Mouse (Mus musculus): ENCODE results near the gene Dock9. TPM values are rescaled to one million over a fixed set of nuclear protein-coding genes. Genes with fewer than 3 reads are reported as not detected.

Dock9 gene
- total and polyA plus RNA-seq, 3 experiments, result 3.4 to 21.7 (median 9.3) TPM

DNA sequence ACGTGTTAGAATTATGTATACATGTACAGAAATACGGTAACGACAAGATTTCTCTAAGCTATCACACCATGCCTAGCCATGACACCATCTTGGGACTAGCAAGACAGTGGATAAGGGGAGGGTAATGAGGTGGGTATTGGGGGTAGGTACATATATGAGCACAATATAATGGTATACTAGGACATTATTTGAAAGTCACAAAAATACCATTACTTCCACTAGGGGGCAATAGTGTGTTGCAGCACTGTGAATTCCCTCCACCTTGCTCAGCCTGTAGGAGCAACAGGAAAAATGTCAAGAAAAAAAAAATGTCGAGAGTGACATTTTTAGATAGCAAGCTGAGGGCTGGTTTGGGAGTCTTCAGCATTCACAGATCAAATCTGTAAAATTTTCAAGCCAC, 209.2 kb downstream of the Dock9 start:
- TF ChIP-seq GATA2 (IDR thresholded peaks at IDR 0.05; ENCODE audit: borderline replicate concordance, low read depth, low read length), result no peak
- no peak for TF ChIP-seq POLR2AphosphoS5 (IDR thresholded peaks at IDR 0.05; ENCODE audit: insufficient replicate concordance, low read depth, low read length)
- no peak for TF ChIP-seq GATA1 (IDR thresholded peaks at IDR 0.05; ENCODE audit: borderline replicate concordance, low read length)
- peak; percentile 65; the same call in 1 of the 2 replicates for TF ChIP-seq CTCF (IDR thresholded peaks at IDR 0.05; ENCODE audit: low read depth, low read length)
- TF ChIP-seq TAL1 (conservative IDR thresholded peaks at IDR 0.05; ENCODE audit: low read depth, low read length), result no peak
- peak; percentile 13 for DNase-seq (ENCODE audit: low spot score)

DNA sequence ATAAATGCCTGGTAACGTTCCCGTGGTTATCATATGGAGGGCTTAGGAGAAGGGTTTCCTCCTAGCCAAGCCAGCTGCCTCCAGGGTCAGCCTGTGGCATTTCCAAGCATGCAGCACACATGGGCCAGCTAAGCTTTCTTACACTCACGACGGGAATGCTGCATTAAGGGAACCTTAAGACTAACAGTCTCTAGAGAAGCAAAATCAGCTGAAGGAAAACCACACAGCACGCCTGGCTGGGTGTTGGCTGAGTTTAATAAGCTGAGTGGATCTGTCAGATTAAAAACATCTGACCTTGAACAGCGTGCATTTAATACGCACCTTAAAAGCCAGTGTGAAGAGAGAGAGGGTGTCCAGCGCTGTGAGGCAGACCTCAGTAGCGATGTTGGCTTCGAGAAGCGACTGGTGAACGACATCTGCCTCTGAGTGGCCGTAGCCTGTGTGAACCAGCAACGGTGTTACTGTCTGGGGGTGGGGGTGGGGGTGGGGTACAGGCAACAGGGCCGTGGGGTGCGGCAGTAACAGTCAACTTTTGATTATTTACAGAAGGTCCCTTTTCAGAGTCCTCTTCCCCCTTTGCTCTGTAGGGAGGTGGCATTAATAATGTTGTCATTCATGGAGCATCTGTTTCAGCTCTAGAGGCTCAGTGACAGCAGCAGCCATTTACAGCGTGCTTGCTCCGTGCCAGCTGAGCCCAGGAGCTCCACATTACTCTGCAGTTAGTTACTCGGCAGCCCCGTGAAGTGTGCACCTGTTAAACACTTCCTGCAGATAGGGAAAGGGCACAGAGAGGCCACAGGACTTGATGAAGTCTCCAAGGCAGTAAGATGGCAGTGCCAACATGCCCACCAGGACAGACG, 211.5 kb downstream of the Dock9 start:
- TF ChIP-seq GATA2 (IDR thresholded peaks at IDR 0.05; ENCODE audit: borderline replicate concordance, low read depth, low read length) (no peak), GATA1 (IDR thresholded peaks at IDR 0.05; ENCODE audit: borderline replicate concordance, low read length) (no peak), CTCF (IDR thresholded peaks at IDR 0.05; ENCODE audit: low read depth, low read length) (no peak), TAL1 (conservative IDR thresholded peaks at IDR 0.05; ENCODE audit: low read depth, low read length) (no peak), POLR2AphosphoS5 (IDR thresholded peaks at IDR 0.05; ENCODE audit: insufficient replicate concordance, low read depth, low read length) (no peak)
- H3K4me3 ChIP-seq (ENCODE audit: low read depth, low read length), result no peak overlapping the region
- peaks cover 4% of the 10 kb centered on the region; the same call in 1 of the 2 replicates for H3K4me1 ChIP-seq (ENCODE audit: insufficient read depth, low read depth, low read length)
- no peaks in the 10 kb centered on the region for H3K27me3 ChIP-seq (ENCODE audit: insufficient read depth, low read length)
- no peaks in the 10 kb centered on the region for H3K9me3 ChIP-seq (replicated peaks)
- DNase-seq (ENCODE audit: low spot score) (no peak), ATAC-seq (ENCODE audit: extremely low read depth, insufficient number of reproducible peaks, low FRiP score, poor library complexity, severe bottlenecking) (no peak)
- peaks cover 24% of the 10 kb centered on the region for H3K36me3 ChIP-seq (replicated peaks)

More for the DNA sequence above, 209.2 kb downstream of the Dock9 start:
- H3K36me3 ChIP-seq (replicated peaks), result peaks cover 23% of the 10 kb centered on the region
- no peaks in the 10 kb centered on the region; the same call in 1 of the 2 replicates for H3K27me3 ChIP-seq (ENCODE audit: insufficient read depth, low read length)
- H3K4me3 ChIP-seq (ENCODE audit: low read depth, low read length), result no peak overlapping the region
- H3K9me3 ChIP-seq (replicated peaks), result no peaks in the 10 kb centered on the region
- ATAC-seq (ENCODE audit: extremely low read depth, insufficient number of reproducible peaks, low FRiP score, poor library complexity, severe bottlenecking), result peak; percentile 50
- peaks cover 4% of the 10 kb centered on the region; the same call in 1 of the 2 replicates for H3K4me1 ChIP-seq (ENCODE audit: insufficient read depth, low read depth, low read length)

DNA sequence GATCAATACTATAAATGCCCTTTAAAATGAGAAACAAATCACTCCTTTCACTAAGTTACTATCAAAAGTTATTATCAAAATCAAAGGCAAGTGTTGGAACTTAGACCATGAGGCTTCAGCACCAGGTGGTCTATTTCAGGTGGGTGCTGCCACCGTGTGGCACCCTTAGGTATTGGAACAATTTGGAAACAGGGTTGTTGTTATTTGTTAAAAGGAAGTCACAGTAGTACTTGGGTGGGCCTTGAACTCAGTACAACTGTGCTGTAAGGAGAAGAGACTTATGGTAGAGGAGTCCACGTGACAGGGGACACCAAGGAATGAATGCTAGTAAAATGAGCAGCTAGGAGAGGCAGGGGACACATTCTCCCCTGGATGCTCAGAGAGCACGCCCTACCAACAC, 218.6 kb downstream of the Dock9 start:
- H3K4me1 ChIP-seq (ENCODE audit: insufficient read depth, low read depth, low read length), result no peaks in the 10 kb centered on the region
- peak; percentile 54 for ATAC-seq (ENCODE audit: extremely low read depth, insufficient number of reproducible peaks, low FRiP score, poor library complexity, severe bottlenecking)
- H3K27me3 ChIP-seq (ENCODE audit: insufficient read depth, low read length), result no peaks in the 10 kb centered on the region
- no peaks in the 10 kb centered on the region for H3K9me3 ChIP-seq (replicated peaks)
- no peak overlapping the region for H3K4me3 ChIP-seq (ENCODE audit: low read depth, low read length)
- peak; percentile 30 for DNase-seq (ENCODE audit: low spot score)
- peak; percentile 3; the same call in 1 of the 2 replicates for TF ChIP-seq CTCF (IDR thresholded peaks at IDR 0.05; ENCODE audit: low read depth, low read length)
- TF ChIP-seq GATA2 (IDR thresholded peaks at IDR 0.05; ENCODE audit: borderline replicate concordance, low read depth, low read length), result no peak
- peaks cover 33% of the 10 kb centered on the region for H3K36me3 ChIP-seq (replicated peaks)

DNA sequence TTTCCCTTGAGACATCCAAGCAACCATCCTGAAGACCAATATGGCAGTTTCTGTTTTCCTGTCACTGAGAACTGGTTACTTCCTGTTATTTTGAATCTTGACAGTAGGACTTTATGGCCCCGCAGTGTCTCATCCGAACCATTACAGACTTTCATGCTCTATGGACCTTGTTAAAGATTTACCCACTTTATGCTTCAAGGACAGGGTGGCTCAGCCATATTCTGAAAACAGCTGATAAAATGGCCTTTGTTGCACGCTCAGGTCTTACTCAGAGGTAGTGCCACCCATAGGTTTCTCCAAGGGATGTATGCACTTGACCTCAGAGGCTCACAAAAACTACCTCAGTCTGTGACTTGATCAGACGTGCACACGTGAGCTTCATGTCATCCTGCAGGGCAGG, 224.2 kb downstream of the Dock9 start:
- Histone ChIP-seq H3K4me3 (ENCODE audit: low read depth, low read length) (no peak overlapping the region), H3K4me1 (ENCODE audit: insufficient read depth, low read depth, low read length) (no peaks in the 10 kb centered on the region), H3K27me3 (ENCODE audit: insufficient read depth, low read length) (no peaks in the 10 kb centered on the region), H3K9me3 (replicated peaks) (no peaks in the 10 kb centered on the region), H3K36me3 (replicated peaks) (peaks cover 16% of the 10 kb centered on the region)
- no peak for ATAC-seq (ENCODE audit: extremely low read depth, insufficient number of reproducible peaks, low FRiP score, poor library complexity, severe bottlenecking)
- no peak for DNase-seq (ENCODE audit: low spot score)
- TF ChIP-seq TAL1 (conservative IDR thresholded peaks at IDR 0.05; ENCODE audit: low read depth, low read length), result no peak
- no peak for TF ChIP-seq GATA2 (IDR thresholded peaks at IDR 0.05; ENCODE audit: borderline replicate concordance, low read depth, low read length)
- no peak for TF ChIP-seq POLR2AphosphoS5 (IDR thresholded peaks at IDR 0.05; ENCODE audit: insufficient replicate concordance, low read depth, low read length)
- no peak for TF ChIP-seq GATA1 (IDR thresholded peaks at IDR 0.05; ENCODE audit: borderline replicate concordance, low read length)
- TF ChIP-seq CTCF (IDR thresholded peaks at IDR 0.05; ENCODE audit: low read depth, low read length), result no peak

DNA sequence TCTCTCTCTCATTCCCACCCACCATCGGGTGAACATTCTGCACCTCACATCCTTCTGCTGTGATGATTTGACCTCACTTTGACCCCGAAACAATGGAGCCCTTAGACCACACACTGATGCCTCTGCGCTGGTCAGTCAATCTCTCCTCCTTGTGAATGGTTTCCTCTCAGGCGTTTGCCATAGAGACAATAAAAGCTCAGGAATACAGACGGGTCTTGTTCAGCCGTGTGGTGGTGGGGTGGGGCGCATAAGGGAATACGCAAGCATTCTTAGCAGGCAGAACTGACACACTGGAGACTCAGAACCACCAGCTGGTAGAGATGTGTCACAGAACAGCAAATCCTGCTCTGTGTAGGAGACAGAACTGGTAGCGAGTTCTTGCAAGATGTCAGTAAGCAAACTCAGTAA, 230.8 kb downstream of the Dock9 start:
- TF ChIP-seq POLR2AphosphoS5 (IDR thresholded peaks at IDR 0.05; ENCODE audit: insufficient replicate concordance, low read depth, low read length) (no peak), CTCF (IDR thresholded peaks at IDR 0.05; ENCODE audit: low read depth, low read length) (no peak), GATA2 (IDR thresholded peaks at IDR 0.05; ENCODE audit: borderline replicate concordance, low read depth, low read length) (no peak), TAL1 (conservative IDR thresholded peaks at IDR 0.05; ENCODE audit: low read depth, low read length) (no peak), GATA1 (IDR thresholded peaks at IDR 0.05; ENCODE audit: borderline replicate concordance, low read length) (no peak)
- Histone ChIP-seq H3K36me3 (replicated peaks) (peaks cover 3% of the 10 kb centered on the region), H3K4me1 (ENCODE audit: insufficient read depth, low read depth, low read length) (no peaks in the 10 kb centered on the region), H3K9me3 (replicated peaks) (no peaks in the 10 kb centered on the region), H3K4me3 (ENCODE audit: low read depth, low read length) (no peak overlapping the region), H3K27me3 (ENCODE audit: insufficient read depth, low read length) (no peaks in the 10 kb centered on the region)
- DNase-seq (ENCODE audit: low spot score), result no peak
- no peak for ATAC-seq (ENCODE audit: extremely low read depth, insufficient number of reproducible peaks, low FRiP score, poor library complexity, severe bottlenecking)

DNA sequence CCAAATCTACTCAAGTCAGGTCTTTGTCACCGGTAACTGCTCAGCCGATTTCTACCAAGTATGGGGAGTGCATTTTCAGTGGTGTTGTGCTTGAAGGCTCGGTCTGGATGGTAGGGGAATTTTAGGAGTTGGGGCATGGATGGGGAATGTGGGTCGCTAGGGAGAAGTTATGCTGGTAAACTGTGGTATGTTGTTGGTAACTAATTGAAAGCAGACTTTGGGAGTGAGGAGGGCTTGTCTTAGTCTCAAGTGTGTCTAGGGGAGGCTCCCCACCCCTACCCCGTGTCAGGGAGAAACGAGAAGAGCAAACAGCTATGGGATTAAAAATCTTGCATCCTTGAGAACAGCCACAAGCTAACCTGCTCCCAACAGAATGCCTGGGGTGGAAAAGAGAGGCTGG, 231.7 kb downstream of the Dock9 start:
- no peak for DNase-seq (ENCODE audit: low spot score)
- H3K9me3 ChIP-seq (replicated peaks), result no peaks in the 10 kb centered on the region
- no peak overlapping the region for H3K4me3 ChIP-seq (ENCODE audit: low read depth, low read length)

More for the DNA sequence above, 231.7 kb downstream of the Dock9 start:
- no peaks in the 10 kb centered on the region for H3K27me3 ChIP-seq (ENCODE audit: insufficient read depth, low read length)
- TF ChIP-seq TAL1 (conservative IDR thresholded peaks at IDR 0.05; ENCODE audit: low read depth, low read length), result no peak
- TF ChIP-seq CTCF (IDR thresholded peaks at IDR 0.05; ENCODE audit: low read depth, low read length), result no peak
- TF ChIP-seq GATA1 (IDR thresholded peaks at IDR 0.05; ENCODE audit: borderline replicate concordance, low read length), result no peak
- no peak for TF ChIP-seq POLR2AphosphoS5 (IDR thresholded peaks at IDR 0.05; ENCODE audit: insufficient replicate concordance, low read depth, low read length)
- no peak for TF ChIP-seq GATA2 (IDR thresholded peaks at IDR 0.05; ENCODE audit: borderline replicate concordance, low read depth, low read length)
- no peak for ATAC-seq (ENCODE audit: extremely low read depth, insufficient number of reproducible peaks, low FRiP score, poor library complexity, severe bottlenecking)
- peaks cover 8% of the 10 kb centered on the region for H3K36me3 ChIP-seq (replicated peaks)
- no peaks in the 10 kb centered on the region for H3K4me1 ChIP-seq (ENCODE audit: insufficient read depth, low read depth, low read length)

Measured in G1E (cell line).